Mouse (Mus musculus): ENCODE results near the gene Cd24a. TPM values are rescaled to one million over a fixed set of nuclear protein-coding genes. Genes with fewer than 3 reads are reported as not detected.

Cd24a gene
- total and polyA plus RNA-seq, 3 experiments: 5.0 to 36.4 (median 19.7) TPM

DNA sequence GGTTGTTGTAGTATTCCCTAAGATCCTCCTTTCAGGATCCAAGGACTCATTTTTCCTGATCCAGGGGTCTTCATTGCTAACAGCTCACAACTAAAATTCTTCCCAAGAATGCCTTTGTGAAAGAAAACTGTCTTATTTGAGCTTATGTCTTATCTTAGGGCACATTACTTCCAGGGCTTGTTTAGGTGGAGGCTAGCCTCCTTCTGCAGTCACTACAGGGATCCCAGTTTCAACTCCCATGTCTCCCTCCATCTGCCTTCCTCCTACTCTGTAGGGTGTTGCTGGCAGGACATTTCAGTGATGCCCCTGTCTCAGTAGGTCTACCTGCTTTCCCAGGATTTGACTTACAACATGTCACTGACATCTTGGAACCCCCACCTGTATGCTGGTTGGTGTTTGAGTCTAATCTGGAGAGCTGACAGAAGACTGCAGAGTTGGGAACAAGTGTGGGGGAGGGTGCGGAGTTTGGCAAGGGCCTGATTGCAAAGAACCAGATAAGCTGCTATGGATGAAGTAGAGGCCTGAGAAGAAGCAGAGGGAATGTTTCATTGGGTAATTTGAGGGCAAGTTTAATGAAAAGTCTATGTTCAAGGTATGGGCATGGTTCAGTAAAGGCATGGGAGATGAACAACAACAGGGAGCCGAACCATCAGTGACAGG is 20.1 kb downstream of the Cd24a start:
- 57% methylated on average over 2 of the region's 2 CpGs for WGBS
- H3K4me3 ChIP-seq: no peak overlapping the region
- no peak for DNase-seq
- intact Hi-C loops (cut with DNase I): no loop called here
- H3K4me1 ChIP-seq (ENCODE audit: control insufficient read depth, insufficient read depth, low read length): no peaks in the 10 kb centered on the region
- H3K9ac ChIP-seq (ENCODE audit: low read depth, low read length): no peak overlapping the region
- no peak overlapping the region for H3K27ac ChIP-seq
- H3K27me3 ChIP-seq (ENCODE audit: control insufficient read depth, insufficient read depth, low read length): no peaks in the 10 kb centered on the region
- no peak for TF ChIP-seq EP300 (IDR thresholded peaks at IDR 0.05; ENCODE audit: insufficient read depth, low read depth, low read length)
- H3K79me2 ChIP-seq (replicated peaks; ENCODE audit: control insufficient read depth, insufficient read depth, low read length): no peaks in the 10 kb centered on the region
- no peaks in the 10 kb centered on the region for H3K36me3 ChIP-seq (ENCODE audit: control insufficient read depth, insufficient read depth, low read length)

- Histone ChIP-seq H3K79me2 (replicated peaks; ENCODE audit: control insufficient read depth, insufficient read depth, low read length) (no peaks in the 10 kb centered on the region), H3K27ac (no peak overlapping the region), H3K9ac (ENCODE audit: low read depth, low read length) (no peak overlapping the region), H3K27me3 (ENCODE audit: control insufficient read depth, insufficient read depth, low read length) (no peaks in the 10 kb centered on the region), H3K4me3 (no peak overlapping the region), H3K36me3 (ENCODE audit: control insufficient read depth, insufficient read depth, low read length) (no peaks in the 10 kb centered on the region), H3K4me1 (ENCODE audit: control insufficient read depth, insufficient read depth, low read length) (no peaks in the 10 kb centered on the region)
- TF ChIP-seq EP300 (IDR thresholded peaks at IDR 0.05; ENCODE audit: insufficient read depth, low read depth, low read length): no peak
- no peak for TF ChIP-seq POLR2A (IDR thresholded peaks at IDR 0.05; ENCODE audit: insufficient read depth, low read depth, low read length)
- no peak for TF ChIP-seq CTCF (IDR thresholded peaks at IDR 0.05)
- intact Hi-C loops (cut with DNase I): no loop called here
- DNase-seq: no peak
- 59% methylated on average over 1 of the region's 1 CpGs for WGBS
Observed at GRCm38 (mm10) chr10:43601039-43601438, 23.0 kb downstream of the Cd24a start.

DNA sequence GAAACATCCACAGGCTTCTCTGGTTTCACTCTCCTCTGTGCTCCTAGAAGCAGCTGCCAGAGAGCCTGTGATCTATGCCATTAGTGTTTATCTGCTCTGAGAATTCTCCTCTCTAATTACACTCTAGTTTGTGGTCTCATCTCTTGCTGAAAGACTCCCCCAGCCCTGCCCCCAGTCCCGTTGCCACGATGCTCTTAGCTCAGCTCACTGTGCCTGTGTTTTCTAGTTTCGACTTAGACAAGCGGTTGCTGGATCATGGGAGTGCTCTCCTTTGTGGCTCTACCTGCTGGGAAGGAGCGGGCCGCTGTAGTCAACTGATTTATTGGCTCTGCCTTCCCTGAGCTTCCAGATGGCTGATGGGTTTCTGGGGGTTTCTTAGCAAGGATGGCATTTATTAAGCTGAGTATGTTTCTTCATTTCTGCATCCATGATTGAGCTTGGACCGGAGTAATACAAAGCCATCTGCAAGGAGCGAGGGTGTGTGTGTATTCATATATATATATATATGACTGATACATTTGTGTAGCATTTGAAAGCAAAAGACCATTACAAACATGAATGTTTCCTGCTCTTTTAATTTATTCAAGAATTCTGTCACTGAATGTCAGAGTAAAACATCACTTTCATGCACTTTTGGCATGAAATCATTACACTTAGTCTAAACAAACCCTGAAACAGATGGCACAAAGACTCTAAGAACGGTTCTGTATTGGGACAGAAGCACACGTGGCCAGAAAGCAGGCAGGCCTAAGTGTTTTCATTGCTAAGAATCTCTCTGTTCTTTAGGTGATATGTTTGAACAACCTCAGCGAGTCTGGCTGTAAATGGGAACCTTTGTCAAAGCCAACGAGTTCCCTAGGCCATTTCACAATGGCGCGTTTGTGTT is 23.7 kb downstream of the Cd24a start:
- no peaks in the 10 kb centered on the region for H3K27me3 ChIP-seq (ENCODE audit: control insufficient read depth, insufficient read depth, low read length)
- no peak overlapping the region for H3K4me3 ChIP-seq
- no peak overlapping the region for H3K27ac ChIP-seq
- TF ChIP-seq CTCF (IDR thresholded peaks at IDR 0.05) (no peak), EP300 (IDR thresholded peaks at IDR 0.05; ENCODE audit: insufficient read depth, low read depth, low read length) (no peak), POLR2A (IDR thresholded peaks at IDR 0.05; ENCODE audit: insufficient read depth, low read depth, low read length) (no peak)
- H3K9ac ChIP-seq (ENCODE audit: low read depth, low read length): no peak overlapping the region
- DNase-seq: no peak
- H3K36me3 ChIP-seq (ENCODE audit: control insufficient read depth, insufficient read depth, low read length): no peaks in the 10 kb centered on the region
- H3K79me2 ChIP-seq (replicated peaks; ENCODE audit: control insufficient read depth, insufficient read depth, low read length): no peaks in the 10 kb centered on the region
- intact Hi-C loops (cut with DNase I): no loop called here
- H3K4me1 ChIP-seq (ENCODE audit: control insufficient read depth, insufficient read depth, low read length): no peaks in the 10 kb centered on the region
- 55% methylated on average over 14 of the region's 14 CpGs for WGBS

- 85% methylated on average over 4 of the region's 4 CpGs for WGBS
- Histone ChIP-seq H3K27me3 (ENCODE audit: control insufficient read depth, insufficient read depth, low read length) (no peaks in the 10 kb centered on the region), H3K4me3 (no peak overlapping the region), H3K4me1 (ENCODE audit: control insufficient read depth, insufficient read depth, low read length) (no peaks in the 10 kb centered on the region), H3K27ac (no peak overlapping the region), H3K36me3 (ENCODE audit: control insufficient read depth, insufficient read depth, low read length) (no peaks in the 10 kb centered on the region), H3K79me2 (replicated peaks; ENCODE audit: control insufficient read depth, insufficient read depth, low read length) (no peaks in the 10 kb centered on the region), H3K9ac (ENCODE audit: low read depth, low read length) (no peak overlapping the region)
- TF ChIP-seq EP300 (IDR thresholded peaks at IDR 0.05; ENCODE audit: insufficient read depth, low read depth, low read length) (no peak), POLR2A (IDR thresholded peaks at IDR 0.05; ENCODE audit: insufficient read depth, low read depth, low read length) (no peak), CTCF (IDR thresholded peaks at IDR 0.05) (no peak)
- intact Hi-C loops (cut with DNase I): no loop called here
- DNase-seq: no peak
Observed at GRCm38 (mm10) chr10:43603975-43604686, 26.0 kb downstream of the Cd24a start.

DNA sequence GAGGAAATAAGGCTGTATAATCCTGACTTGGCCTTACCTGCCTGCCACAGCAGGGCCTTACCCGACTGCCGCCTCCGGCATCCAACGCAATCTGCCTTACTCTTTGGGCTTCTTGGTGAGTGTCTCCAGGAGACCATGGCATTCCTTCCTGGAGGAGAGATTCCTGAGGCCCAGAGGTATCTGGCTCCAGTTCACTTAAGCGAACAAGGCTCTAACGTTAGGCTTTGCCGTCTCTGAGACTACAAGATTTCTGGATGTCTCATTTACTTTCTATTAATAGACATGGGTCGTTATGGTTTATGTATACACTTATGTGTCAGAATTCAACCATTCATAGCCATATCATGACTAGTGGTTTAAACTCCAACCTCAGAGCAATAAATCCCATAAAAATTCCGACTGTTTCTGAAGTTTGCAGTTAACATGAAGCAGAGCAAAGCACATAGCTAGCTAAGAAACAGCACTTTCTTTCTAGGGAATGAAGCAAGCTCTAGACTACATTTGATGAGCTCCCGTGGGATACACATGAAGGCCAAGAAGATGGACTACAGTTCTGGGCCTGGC is 26.7 kb downstream of the Cd24a start:
- intact Hi-C loops (cut with DNase I): no loop called here
- TF ChIP-seq EP300 (IDR thresholded peaks at IDR 0.05; ENCODE audit: insufficient read depth, low read depth, low read length) (no peak), CTCF (IDR thresholded peaks at IDR 0.05) (no peak)
- DNase-seq: no peak
- no peak overlapping the region for H3K27ac ChIP-seq
- 78% methylated on average over 10 of the region's 10 CpGs for WGBS
- no peaks in the 10 kb centered on the region for H3K36me3 ChIP-seq (ENCODE audit: control insufficient read depth, insufficient read depth, low read length)
- H3K4me3 ChIP-seq: no peak overlapping the region
- no peaks in the 10 kb centered on the region for H3K79me2 ChIP-seq (replicated peaks; ENCODE audit: control insufficient read depth, insufficient read depth, low read length)
- no peaks in the 10 kb centered on the region for H3K4me1 ChIP-seq (ENCODE audit: control insufficient read depth, insufficient read depth, low read length)
- no peaks in the 10 kb centered on the region for H3K27me3 ChIP-seq (ENCODE audit: control insufficient read depth, insufficient read depth, low read length)
- no peak overlapping the region for H3K9ac ChIP-seq (ENCODE audit: low read depth, low read length)
